Mouse (Mus musculus) small intestine, adult 2 months (tissue): ENCODE results near the gene Cdh15. TPM values are rescaled to one million over a fixed set of nuclear protein-coding genes. Genes with fewer than 3 reads are reported as not detected.

Experiments
- H3K27ac ChIP-seq: fragments of 200-500 bp; 2 replicates; pipeline ENCODE4 v1.5.1; 2012; ENCODE audit warnings: low read depth, low read length, control low read depth, inconsistent platforms; ENCODE audit not compliant: insufficient read depth
- H3K27me3 ChIP-seq: fragments of 200-500 bp; 2 replicates; pipeline ENCODE4 v1.6.1; 2012; ENCODE audit warnings: mild to moderate bottlenecking, moderate library complexity, low read length, inconsistent platforms; ENCODE audit not compliant: control insufficient read depth, insufficient read depth
- H3K36me3 ChIP-seq: fragments of 200-500 bp; 2 replicates; pipeline ENCODE4 v1.6.1; 2012; ENCODE audit warnings: mild to moderate bottlenecking, low read length, control low read depth, inconsistent platforms; ENCODE audit not compliant: control insufficient read depth, insufficient read depth
- H3K4me1 ChIP-seq: fragments of 200-500 bp; 2 replicates; pipeline ENCODE4 v1.6.1; 2012; ENCODE audit warnings: low read length, inconsistent platforms, mixed read lengths; ENCODE audit not compliant: control insufficient read depth, insufficient read depth, insufficient read length
- H3K4me3 ChIP-seq: fragments of 200-500 bp; 2 replicates; pipeline ENCODE4 v1.5.1; 2012; ENCODE audit warnings: low read depth, mild to moderate bottlenecking, control low read depth, inconsistent platforms, low read length, moderate library complexity
- CTCF ChIP-seq: fragments of 200-500 bp; IDR thresholded peaks from 2 replicates; pipeline ENCODE4 v1.5.1; 2012; ENCODE audit warnings: low read depth, mild to moderate bottlenecking, control low read depth, inconsistent platforms, low read length, moderate library complexity, mixed read lengths; ENCODE audit not compliant: insufficient replicate concordance, insufficient read length; ENCODE audit errors: extremely low read depth
- POLR2A ChIP-seq: fragments of 200-500 bp; IDR thresholded peaks from 2 replicates; pipeline ENCODE4 v1.6.1; 2012; ENCODE audit warnings: low read depth, mild to moderate bottlenecking, control low read depth, inconsistent platforms, low read length, moderate library complexity
- WGBS: fragments of 180-500 bp; shearing (Covaris S2); methylation state at CpG from one replicate; pipeline ENCODE4 v1.1.7; 2018; 5-methylcytosine and 5-hydroxymethylcytosine counted together
- polyA plus RNA-seq: library from polyadenylated mRNA; depleted of rRNA; stranded (reverse); fragments of >200 nt; gene quantifications from 2 replicates; pipeline ENCODE4 v1.2.3, GENCODE M21; 2012

Cdh15 gene
- polyA plus RNA-seq, 1 experiment = not detected

- no peaks in the 10 kb centered on the region for H3K27me3 ChIP-seq
- H3K4me3 ChIP-seq = no peak overlapping the region
- H3K4me1 ChIP-seq = no peaks in the 10 kb centered on the region
- TF ChIP-seq POLR2A (no peak), CTCF (no peak)
- no peak overlapping the region for H3K27ac ChIP-seq
- 81% methylated on average over 14 of the region's 14 CpGs for WGBS
- peaks cover 17% of the 10 kb centered on the region for H3K36me3 ChIP-seq
Observed at GRCm38 (mm10) chr8:122812610-122813250, 35.0 kb upstream of the Cdh15 start.

- H3K4me1 ChIP-seq = no peaks in the 10 kb centered on the region
- no peak overlapping the region for H3K27ac ChIP-seq
- TF ChIP-seq POLR2A (no peak), CTCF (no peak)
- no peaks in the 10 kb centered on the region for H3K27me3 ChIP-seq
- no peak overlapping the region for H3K4me3 ChIP-seq
- peaks cover 17% of the 10 kb centered on the region for H3K36me3 ChIP-seq
- WGBS = 69% methylated on average over 7 of the region's 7 CpGs
Observed at GRCm38 (mm10) chr8:122814608-122815007, 33.2 kb upstream of the Cdh15 start.

- Histone ChIP-seq H3K27ac (no peak overlapping the region), H3K27me3 (no peaks in the 10 kb centered on the region), H3K36me3 (peaks cover 15% of the 10 kb centered on the region), H3K4me3 (no peak overlapping the region), H3K4me1 (no peaks in the 10 kb centered on the region)
- 91% methylated on average over 6 of the region's 6 CpGs for WGBS
- TF ChIP-seq CTCF (no peak), POLR2A (no peak)
Observed at GRCm38 (mm10) chr8:122816965-122817364, 30.8 kb upstream of the Cdh15 start.

- WGBS = 68% methylated on average over 13 of the region's 13 CpGs
Observed at GRCm38 (mm10) chr8:122817724-122818496, 29.9 kb upstream of the Cdh15 start.

GRCm38 (mm10) chr8:122819776-122820175 lies 28.0 kb upstream of the Cdh15 start:
- TF ChIP-seq CTCF = no peak
- no peak for TF ChIP-seq POLR2A

More at GRCm38 (mm10) chr8:122817724-122818496, 29.9 kb upstream of the Cdh15 start:
- H3K36me3 ChIP-seq = peaks cover 14% of the 10 kb centered on the region
- H3K27ac ChIP-seq = no peak overlapping the region
- no peaks in the 10 kb centered on the region for H3K27me3 ChIP-seq
- no peaks in the 10 kb centered on the region for H3K4me1 ChIP-seq
- no peak overlapping the region for H3K4me3 ChIP-seq
- TF ChIP-seq CTCF = no peak
- TF ChIP-seq POLR2A = no peak

GRCm38 (mm10) chr8:122824571-122824970 lies 23.2 kb upstream of the Cdh15 start:
- H3K4me3 ChIP-seq = no peak overlapping the region
- H3K27ac ChIP-seq = no peak overlapping the region
- no peaks in the 10 kb centered on the region for H3K4me1 ChIP-seq
- H3K27me3 ChIP-seq = no peaks in the 10 kb centered on the region
- H3K36me3 ChIP-seq = no peaks in the 10 kb centered on the region
- 65% methylated on average over 5 of the region's 5 CpGs for WGBS
- TF ChIP-seq POLR2A (no peak), CTCF (no peak)

More at GRCm38 (mm10) chr8:122819776-122820175, 28.0 kb upstream of the Cdh15 start:
- Histone ChIP-seq H3K36me3 (peaks cover 3% of the 10 kb centered on the region; the same call in 1 of the 2 replicates), H3K4me1 (no peaks in the 10 kb centered on the region), H3K27ac (no peak overlapping the region), H3K4me3 (no peak overlapping the region), H3K27me3 (no peaks in the 10 kb centered on the region)
- WGBS = 74% methylated on average over 11 of the region's 11 CpGs

- Histone ChIP-seq H3K4me1 (no peaks in the 10 kb centered on the region), H3K27me3 (no peaks in the 10 kb centered on the region), H3K4me3 (no peak overlapping the region), H3K36me3 (no peaks in the 10 kb centered on the region), H3K27ac (no peak overlapping the region)
- no peak for TF ChIP-seq CTCF
- no peak for TF ChIP-seq POLR2A
- WGBS = 77% methylated on average over 9 of the region's 9 CpGs
Observed at GRCm38 (mm10) chr8:122824986-122825385, 22.8 kb upstream of the Cdh15 start.
